Mouse (Mus musculus) embryonic fibroblast, embryonic 13.5 days (primary cell): ENCODE measurements around the gene Trip10.

Experiments
- CTCF ChIP-seq: IDR thresholded peaks from 2 replicates; pipeline ENCODE4 v1.5.1; 2011; ENCODE audit warnings: mild to moderate bottlenecking, control low read depth, low read length, moderate library complexity, borderline replicate concordance; ENCODE audit not compliant: insufficient read depth
- POLR2A ChIP-seq: IDR thresholded peaks from 2 replicates; pipeline ENCODE4 v1.6.1; 2011; ENCODE audit warnings: low read depth, mild to moderate bottlenecking, control low read depth, low read length, moderate library complexity

- no peak for TF ChIP-seq POLR2A
- no peak for TF ChIP-seq CTCF
Observed at GRCm38 (mm10) chr17:57227468-57227867, 21.8 kb upstream of the Trip10 start.
